Mouse (Mus musculus) liver, adult 2 months (tissue): ENCODE results near the gene Slc35e2.

Experiments
- CTCF ChIP-seq: fragments of 200-500 bp; IDR thresholded peaks from 2 replicates; pipeline ENCODE4 v1.5.1; 2011; ENCODE audit warnings: low read depth, low read length, control low read depth
- POLR2A ChIP-seq: fragments of 200-500 bp; IDR thresholded peaks from 2 replicates; pipeline ENCODE4 v1.6.1; 2011; ENCODE audit warnings: low read length, control low read depth; ENCODE audit not compliant: insufficient read depth; ENCODE audit errors: extremely low read depth

GRCm38 (mm10) chr4:155652283-155653085, 51.3 kb downstream of the Slc35e2 start:
- TF ChIP-seq POLR2A (no peak), CTCF (no peak)
